In the genomic region with DNA sequence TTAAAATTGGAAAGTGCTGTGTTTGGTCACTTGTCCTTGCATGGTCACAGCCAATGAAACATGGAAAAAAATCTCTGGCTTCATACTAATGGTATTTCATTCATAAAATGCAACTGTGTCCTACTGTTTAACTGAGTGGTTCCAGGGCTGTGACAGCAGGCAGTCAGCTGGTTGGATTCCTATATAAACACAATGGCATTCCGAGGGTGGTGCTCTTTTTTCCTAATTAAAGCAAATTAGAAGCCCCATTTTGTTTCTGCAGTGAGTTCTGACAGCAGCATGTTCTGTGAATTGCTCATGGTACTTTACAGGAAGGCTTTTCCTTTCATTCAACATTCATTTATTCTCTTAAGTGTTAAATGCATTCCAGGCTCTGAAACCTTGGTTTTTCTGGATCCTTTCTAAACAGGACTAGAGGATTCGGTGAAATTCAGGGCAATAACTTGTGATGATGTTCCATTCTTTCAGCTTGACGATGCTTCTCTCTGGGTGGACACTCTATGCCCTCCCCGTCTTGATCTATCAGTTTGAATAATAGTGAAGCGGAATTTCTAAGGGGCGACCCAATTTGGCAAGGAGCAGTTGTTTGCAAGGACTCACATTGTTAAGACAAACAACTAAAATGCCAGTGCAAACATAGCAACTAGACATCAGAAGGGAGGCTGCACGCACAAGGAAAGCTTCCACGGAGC, we compare ENCODE assay signal across 22 mouse cellular contexts.
DNase-seq lines count a peak whose midpoint lies in the region; ATAC-seq and TF ChIP-seq lines count a peak whose summit lies in the region.
"Had no signal": no experiment of that assay in that cellular context is flagged by ENCODE, and none has a peak within 500 bp of the region (broad histone marks: within the 10 kb centered on the region; RNA-seq: fewer than 3 reads in every experiment).

No protein-coding gene starts in this region.

- no peak overlapping the region for H3K4me2 ChIP-seq in hindbrain, postnatal 0 days (ENCODE audit: low read depth, low read length)
- no peak overlapping the region for H3K4me2 ChIP-seq in hindbrain, embryonic 14.5 days (replicated peaks)
- peak overlapping the region; percentile 30; the same call in 1 of the 2 replicates for H3K4me2 ChIP-seq in forebrain, embryonic 16.5 days (ENCODE audit: low read length)
- H3K4me2 ChIP-seq: embryonic facial prominence, embryonic 15.5 days; hindbrain, embryonic 12.5 days; intestine, embryonic 15.5 days had no signal

- H3K36me3 ChIP-seq in hindbrain, postnatal 0 days (ENCODE audit: insufficient read depth, low read length): no peaks in the 10 kb centered on the region
- no peaks in the 10 kb centered on the region for H3K36me3 ChIP-seq in hindbrain, embryonic 14.5 days (replicated peaks; ENCODE audit: control insufficient read depth, insufficient read depth)
- H3K36me3 ChIP-seq in forebrain, embryonic 16.5 days (ENCODE audit: control insufficient read depth, insufficient read depth): no peaks in the 10 kb centered on the region
- H3K36me3 ChIP-seq: embryonic facial prominence, embryonic 15.5 days; heart, embryonic 10.5 days; hindbrain, embryonic 12.5 days; intestine, embryonic 15.5 days had no signal

- H3K27me3 ChIP-seq in hindbrain, postnatal 0 days (ENCODE audit: insufficient read depth, low read length): no peaks in the 10 kb centered on the region
- no peaks in the 10 kb centered on the region for H3K27me3 ChIP-seq in hindbrain, embryonic 14.5 days (ENCODE audit: control insufficient read depth, insufficient read depth, low read length)
- no peaks in the 10 kb centered on the region for H3K27me3 ChIP-seq in forebrain, embryonic 16.5 days (replicated peaks; ENCODE audit: control insufficient read depth, insufficient read depth, low read length)
- H3K27me3 ChIP-seq: CH12.LX; embryonic facial prominence, embryonic 15.5 days; hindbrain, embryonic 12.5 days; intestine, embryonic 15.5 days had no signal

- H3K4me1 ChIP-seq in hindbrain, postnatal 0 days (ENCODE audit: insufficient read depth, low read length): no peaks in the 10 kb centered on the region
- H3K4me1 ChIP-seq in hindbrain, embryonic 14.5 days (replicated peaks; ENCODE audit: control insufficient read depth, insufficient read depth, low read length): no peaks in the 10 kb centered on the region
- H3K4me1 ChIP-seq in forebrain, embryonic 16.5 days (replicated peaks; ENCODE audit: control insufficient read depth, insufficient read depth, low read length): peaks cover 8% of the 10 kb centered on the region; the same call in 1 of the 2 replicates
- H3K4me1 ChIP-seq: embryonic facial prominence, embryonic 15.5 days; heart, embryonic 10.5 days; hindbrain, embryonic 12.5 days; intestine, embryonic 15.5 days had no signal

- no peak overlapping the region for H3K9ac ChIP-seq in hindbrain, postnatal 0 days (replicated peaks; ENCODE audit: low read length)
- no peak overlapping the region for H3K9ac ChIP-seq in hindbrain, embryonic 14.5 days
- no peak overlapping the region for H3K9ac ChIP-seq in forebrain, embryonic 16.5 days (replicated peaks; ENCODE audit: low read depth, low read length)
- H3K9ac ChIP-seq: embryonic facial prominence, embryonic 15.5 days; hindbrain, embryonic 12.5 days; intestine, embryonic 15.5 days had no signal

- TF ChIP-seq CTCF in hindbrain, postnatal 0 days (IDR thresholded peaks at IDR 0.05; ENCODE audit: low read depth): no peak
- TF ChIP-seq CTCF in brain, embryonic 14.5 days (IDR thresholded peaks at IDR 0.05; ENCODE audit: borderline replicate concordance, extremely low read depth, insufficient read depth, insufficient read length): no peak

- DNase-seq in hindbrain, postnatal 0 days (ENCODE audit: low spot score): peak; percentile 8
- DNase-seq in hindbrain, embryonic 14.5 days (ENCODE audit: low spot score): no peak
- DNase-seq in brain, embryonic 14.5 days (ENCODE audit: low read depth): peak; percentile 71
- DNase-seq in kidney, adult 11 months: no peak
- DNase-seq in heart, adult 11 months: no peak
- DNase-seq: adrenal gland, adult 2 months; adrenal gland, postnatal 25 days; cerebellum, adult 2 months; cerebellum, postnatal 10 days; embryo, embryonic 11 days; gastrocnemius, adult 2 months; gastrocnemius, postnatal 25 days; heart, adult 18-20 months; heart, postnatal 10 days; heart, postnatal 4 days had no signal

- H3K9me3 ChIP-seq in hindbrain, postnatal 0 days (ENCODE audit: low read length): no peaks in the 10 kb centered on the region
- H3K9me3 ChIP-seq in hindbrain, embryonic 14.5 days (ENCODE audit: control insufficient read depth, low read length): no peaks in the 10 kb centered on the region
- H3K9me3 ChIP-seq in forebrain, embryonic 16.5 days (ENCODE audit: control insufficient read depth, low read length): no peaks in the 10 kb centered on the region
- H3K9me3 ChIP-seq: embryonic facial prominence, embryonic 15.5 days; heart, embryonic 10.5 days; hindbrain, embryonic 12.5 days; intestine, embryonic 15.5 days had no signal

- H3K4me3 ChIP-seq in hindbrain, postnatal 0 days (ENCODE audit: low read length): no peak overlapping the region
- no peak overlapping the region for H3K4me3 ChIP-seq in hindbrain, embryonic 14.5 days (replicated peaks; ENCODE audit: low read length)
- H3K4me3 ChIP-seq in forebrain, embryonic 16.5 days (replicated peaks; ENCODE audit: low read length): no peak overlapping the region
- H3K4me3 ChIP-seq: embryonic facial prominence, embryonic 15.5 days; erythroblast, embryonic 14.5 days; gastrocnemius, adult 2 months; heart, embryonic 10.5 days; hindbrain, embryonic 12.5 days; intestine, embryonic 15.5 days had no signal

- no peak for TF ChIP-seq POLR2A in brain, embryonic 14.5 days (IDR thresholded peaks at IDR 0.05; ENCODE audit: borderline replicate concordance, extremely low read depth, insufficient read depth, insufficient read length, poor library complexity, severe bottlenecking)

- WGBS in hindbrain, postnatal 0 days: 36% methylated on average over 8 of the region's 8 CpGs
- WGBS in hindbrain, embryonic 14.5 days: 55% methylated on average over 8 of the region's 8 CpGs
- WGBS in forebrain, embryonic 16.5 days: 12% methylated on average over 8 of the region's 8 CpGs

- no peak for ATAC-seq in hindbrain, postnatal 0 days
- ATAC-seq in hindbrain, embryonic 14.5 days (ENCODE audit: low FRiP score): no peak
- peak; percentile 74 for ATAC-seq in forebrain, embryonic 16.5 days
- ATAC-seq: intestine, embryonic 15.5 days had no signal

- H3K27ac ChIP-seq in hindbrain, postnatal 0 days: no peak overlapping the region
- H3K27ac ChIP-seq in hindbrain, embryonic 14.5 days: no peak overlapping the region
- H3K27ac ChIP-seq in forebrain, embryonic 16.5 days (ENCODE audit: low read length): no peak overlapping the region
- H3K27ac ChIP-seq: embryonic facial prominence, embryonic 15.5 days; gastrocnemius, adult 2 months; heart, embryonic 10.5 days; hindbrain, embryonic 12.5 days; intestine, embryonic 15.5 days had no signal

Comparison
In these comparisons a context has a peak if more than half of its experiments do, and no peak if none do; other contexts are left out.
1. DNase-seq: peak in hindbrain, postnatal 0 days (single experiment) and brain, embryonic 14.5 days (single experiment); none in hindbrain, embryonic 14.5 days (single experiment), kidney, adult 11 months (single experiment) and heart, adult 11 months (single experiment).